Mouse (Mus musculus): ENCODE results near the gene Lpin1.

DNA sequence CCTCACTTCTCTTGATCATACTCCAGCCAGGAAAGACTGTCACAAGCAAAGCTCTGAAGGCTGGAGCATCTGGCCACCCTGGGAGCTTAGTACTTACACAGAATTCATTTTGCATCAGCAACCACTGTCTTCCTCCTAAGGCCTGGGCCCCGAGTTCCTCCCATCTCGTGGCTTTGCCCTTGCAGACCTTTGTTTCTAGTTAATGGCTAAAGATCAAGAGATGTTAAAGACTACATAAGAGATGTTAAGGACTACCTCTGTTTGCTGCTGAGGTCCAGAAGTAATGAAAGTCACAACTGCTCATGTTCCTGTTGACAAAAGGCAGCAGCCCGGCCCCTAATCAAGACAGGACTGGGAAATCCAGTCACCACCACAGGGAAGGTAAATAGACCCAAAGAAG lies 82.8 kb downstream of the Lpin1 start:
- TF ChIP-seq CTCF (IDR thresholded peaks at IDR 0.05) (no peak), EP300 (IDR thresholded peaks at IDR 0.05) (no peak)
